Mouse (Mus musculus) neural tube, embryonic 15.5 days (tissue): ENCODE results near the gene Rab31. TPM values are rescaled to one million over a fixed set of nuclear protein-coding genes. Genes with fewer than 3 reads are reported as not detected.

Experiments
- ATAC-seq: fragments of 200-750 bp; cut with Nextera tagmentation; 2 replicates; pipeline ENCODE4 v1.8.0; 2017; ENCODE audit warnings: mild to moderate bottlenecking, moderate TSS enrichment, moderate library complexity; ENCODE audit not compliant: low FRiP score
- H3K27ac ChIP-seq: fragments of 300-500 bp; sonication (generic); replicated peaks from 2 replicates; pipeline ENCODE4 v1.5.1; 2015; ENCODE audit warnings: mild to moderate bottlenecking, inconsistent platforms
- H3K27me3 ChIP-seq: fragments of 300-500 bp; sonication (generic); replicated peaks from 2 replicates; pipeline ENCODE4 v1.6.1; 2015; ENCODE audit warnings: inconsistent platforms
- H3K36me3 ChIP-seq: fragments of 300-500 bp; sonication (generic); 2 replicates; pipeline ENCODE4 v1.6.1; 2015; ENCODE audit warnings: inconsistent platforms
- H3K4me1 ChIP-seq: fragments of 300-500 bp; sonication (generic); 2 replicates; pipeline ENCODE4 v1.6.1; 2015; ENCODE audit warnings: inconsistent platforms
- H3K4me2 ChIP-seq: fragments of 300-500 bp; sonication (generic); 2 replicates; pipeline ENCODE4 v1.6.1; 2015; ENCODE audit warnings: inconsistent platforms, mild to moderate bottlenecking, moderate library complexity
- H3K4me3 ChIP-seq: fragments of 300-500 bp; sonication (generic); replicated peaks from 2 replicates; pipeline ENCODE4 v1.5.1; 2015; ENCODE audit warnings: mild to moderate bottlenecking, inconsistent platforms
- H3K9ac ChIP-seq: fragments of 300-500 bp; sonication (generic); replicated peaks from 2 replicates; pipeline ENCODE4 v1.6.1; 2015; ENCODE audit warnings: mild to moderate bottlenecking, inconsistent platforms
- H3K9me3 ChIP-seq: fragments of 300-500 bp; sonication (generic); replicated peaks from 2 replicates; pipeline ENCODE4 v1.6.1; 2016; ENCODE audit warnings: inconsistent platforms
- WGBS: fragments of 180-500 bp; shearing (Covaris S2); methylation state at CpG from one replicate; pipeline ENCODE4 v1.1.7; 2015; ENCODE audit warnings: mixed read lengths; 5-methylcytosine and 5-hydroxymethylcytosine counted together
- polyA plus RNA-seq: library from polyadenylated mRNA; unstranded; fragments of >200 nt; fragmentation: Nextera tagmentation; extraction: Ambion mirVana; gene quantifications from 2 replicates; pipeline ENCODE4 v1.2.1, GENCODE M21; 2015

Gene Rab31
- polyA plus RNA-seq, 1 experiment from 2014 or later, result 56.8 TPM

DNA sequence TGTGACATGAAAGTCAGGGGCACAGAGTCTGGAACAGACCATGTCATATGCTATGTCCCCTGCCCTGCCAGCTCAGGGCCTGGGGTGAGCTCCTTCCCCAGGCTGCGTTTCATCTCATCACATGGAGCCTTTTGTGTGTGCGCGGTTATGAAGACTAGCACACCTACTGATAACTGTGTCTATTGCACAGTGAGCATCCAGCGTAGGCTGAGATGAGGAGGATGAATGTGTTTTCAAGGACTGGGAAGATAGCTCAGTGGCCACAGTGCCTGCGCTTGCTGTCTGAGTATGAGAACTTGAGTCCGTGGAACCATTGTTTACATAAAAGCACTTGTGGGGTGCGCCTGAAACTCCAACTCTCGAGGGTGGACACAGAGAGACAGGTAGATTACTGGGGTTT lies 96.0 kb downstream of the Rab31 start:
- Histone ChIP-seq H3K27me3 (no peaks in the 10 kb centered on the region), H3K4me1 (no peaks in the 10 kb centered on the region), H3K9me3 (no peaks in the 10 kb centered on the region), H3K4me3 (no peak overlapping the region), H3K27ac (no peak overlapping the region), H3K9ac (no peak overlapping the region), H3K36me3 (no peaks in the 10 kb centered on the region), H3K4me2 (no peak overlapping the region)
- no peak for ATAC-seq
- 93% methylated on average over 8 of the region's 8 CpGs for WGBS

DNA sequence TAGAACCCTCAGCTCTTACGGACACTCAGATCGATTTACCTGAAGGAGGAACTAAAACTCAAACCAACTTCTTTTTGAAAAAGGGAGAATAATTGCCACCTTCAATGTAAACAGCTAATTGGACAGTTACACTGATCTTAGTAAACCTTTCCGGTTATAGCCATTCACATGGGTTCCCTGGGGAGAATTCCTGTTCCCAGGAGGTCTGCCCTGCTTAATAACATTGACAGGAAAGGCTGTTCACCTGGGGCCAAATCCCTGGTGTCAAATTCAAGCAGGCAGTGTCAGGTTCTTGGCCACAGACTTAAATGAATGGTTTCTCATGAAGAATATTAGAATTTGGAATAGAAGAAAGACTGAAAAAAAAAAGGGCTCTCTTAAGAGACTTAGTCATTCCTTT lies 96.6 kb downstream of the Rab31 start:
- Histone ChIP-seq H3K4me2 (no peak overlapping the region), H3K4me3 (no peak overlapping the region), H3K27ac (no peak overlapping the region), H3K4me1 (no peaks in the 10 kb centered on the region), H3K27me3 (no peaks in the 10 kb centered on the region), H3K36me3 (no peaks in the 10 kb centered on the region), H3K9ac (no peak overlapping the region), H3K9me3 (no peaks in the 10 kb centered on the region)
- ATAC-seq, result no peak
- 85% methylated on average over 3 of the region's 3 CpGs for WGBS

DNA sequence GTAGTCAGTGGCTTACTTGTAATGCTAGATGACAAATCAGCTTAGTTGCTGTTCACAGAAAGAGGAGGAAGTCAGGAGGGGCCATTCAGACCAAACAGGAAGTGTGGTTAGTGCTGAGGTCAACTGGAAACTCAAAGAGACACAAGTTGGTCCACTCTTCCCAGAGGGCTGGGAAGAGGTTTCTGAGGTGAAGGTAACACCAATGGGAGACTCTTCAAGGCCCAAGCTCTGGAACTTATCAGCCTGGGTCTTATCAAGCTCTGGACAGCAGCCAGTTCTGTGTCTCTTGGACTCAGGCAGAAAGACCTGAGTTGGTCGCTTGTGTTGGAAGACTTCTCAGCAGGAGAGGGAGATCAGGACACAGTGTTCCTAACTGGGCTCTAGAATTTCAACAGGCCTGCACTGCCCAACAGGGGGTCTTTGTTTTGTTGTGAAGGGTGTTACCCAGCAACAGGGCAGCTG lies 97.8 kb downstream of the Rab31 start:
- 39% methylated on average over 1 of the region's 1 CpGs for WGBS
- Histone ChIP-seq H3K4me3 (no peak overlapping the region), H3K4me1 (no peaks in the 10 kb centered on the region), H3K9me3 (no peaks in the 10 kb centered on the region), H3K36me3 (no peaks in the 10 kb centered on the region), H3K4me2 (no peak overlapping the region), H3K27ac (no peak overlapping the region), H3K27me3 (no peaks in the 10 kb centered on the region), H3K9ac (no peak overlapping the region)
- ATAC-seq, result no peak

DNA sequence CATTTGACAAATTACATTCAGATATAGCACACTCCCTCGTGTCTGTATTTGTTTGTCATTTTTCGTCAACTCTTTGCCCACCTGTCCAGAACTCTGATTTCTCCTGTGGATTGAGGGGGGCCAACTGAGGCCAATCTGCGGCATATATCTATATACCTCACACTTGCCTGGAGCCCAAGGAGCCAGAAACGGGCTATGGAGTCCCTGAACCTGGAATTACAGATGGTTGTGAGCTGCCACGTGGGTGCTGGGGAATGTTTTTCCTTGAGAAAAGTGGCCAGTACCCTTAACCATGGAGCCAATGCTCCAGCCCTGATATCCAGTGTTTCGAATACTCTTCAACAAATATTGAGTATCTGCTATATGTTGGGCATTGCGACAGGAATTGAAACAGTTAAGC lies 99.6 kb downstream of the Rab31 start:
- H3K9ac ChIP-seq, result no peak overlapping the region
- H3K27me3 ChIP-seq, result no peaks in the 10 kb centered on the region
- WGBS, result 90% methylated on average over 7 of the region's 7 CpGs
- no peaks in the 10 kb centered on the region for H3K36me3 ChIP-seq
- ATAC-seq, result no peak
- no peaks in the 10 kb centered on the region for H3K4me1 ChIP-seq
- H3K4me2 ChIP-seq, result no peak overlapping the region
- H3K27ac ChIP-seq, result no peak overlapping the region
- no peak overlapping the region for H3K4me3 ChIP-seq
- no peaks in the 10 kb centered on the region for H3K9me3 ChIP-seq

DNA sequence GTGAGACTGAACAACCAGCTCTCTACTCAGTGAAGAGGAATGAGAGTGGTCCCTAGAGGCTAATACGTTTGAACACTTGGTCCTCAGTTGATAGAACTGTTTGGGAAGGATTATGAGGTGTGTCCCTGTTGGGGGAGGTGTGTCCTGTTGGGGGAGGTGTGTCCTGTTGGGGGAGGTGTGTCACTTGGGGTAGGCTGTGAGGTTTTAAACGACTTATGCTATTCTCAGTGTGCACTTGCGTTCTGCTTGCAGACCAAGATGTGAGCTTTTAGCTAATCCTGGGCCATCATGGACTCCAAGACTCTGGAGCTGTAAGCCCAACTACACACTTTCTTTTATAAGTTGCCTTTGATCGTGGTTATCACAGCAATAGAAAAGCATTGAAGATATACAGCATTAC lies 103.5 kb downstream of the Rab31 start:
- Histone ChIP-seq H3K4me1 (no peaks in the 10 kb centered on the region), H3K4me2 (no peak overlapping the region), H3K27ac (no peak overlapping the region), H3K9ac (no peak overlapping the region), H3K4me3 (no peak overlapping the region), H3K9me3 (no peaks in the 10 kb centered on the region), H3K27me3 (no peaks in the 10 kb centered on the region), H3K36me3 (no peaks in the 10 kb centered on the region)
- WGBS, result 89% methylated on average over 4 of the region's 4 CpGs
- no peak for ATAC-seq

DNA sequence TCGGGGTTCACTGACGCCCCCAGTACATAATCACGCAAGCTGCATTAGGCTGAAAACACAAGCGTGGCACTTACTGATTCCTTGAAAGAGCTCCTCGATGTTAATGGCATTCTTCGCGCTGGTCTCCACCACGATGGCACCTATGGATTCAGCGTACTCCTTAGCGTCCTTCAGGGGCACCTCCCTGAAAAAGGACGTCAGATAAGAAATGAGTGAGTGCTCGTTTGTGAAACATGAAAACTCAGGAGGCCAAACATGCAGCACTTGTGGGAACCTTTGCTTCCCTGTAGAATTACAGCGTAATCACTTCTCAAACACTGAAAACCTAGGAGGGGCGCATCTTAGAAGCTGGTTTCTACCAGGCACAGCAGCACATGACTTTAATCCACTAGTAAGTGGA lies 104.8 kb downstream of the Rab31 start:
- H3K9ac ChIP-seq, result no peak overlapping the region
- no peaks in the 10 kb centered on the region for H3K27me3 ChIP-seq
- H3K9me3 ChIP-seq, result no peaks in the 10 kb centered on the region
- no peak overlapping the region for H3K4me3 ChIP-seq
- no peak overlapping the region for H3K4me2 ChIP-seq
- no peak overlapping the region for H3K27ac ChIP-seq
- ATAC-seq, result no peak
- no peaks in the 10 kb centered on the region for H3K36me3 ChIP-seq
- no peaks in the 10 kb centered on the region for H3K4me1 ChIP-seq
- 88% methylated on average over 14 of the region's 14 CpGs for WGBS

DNA sequence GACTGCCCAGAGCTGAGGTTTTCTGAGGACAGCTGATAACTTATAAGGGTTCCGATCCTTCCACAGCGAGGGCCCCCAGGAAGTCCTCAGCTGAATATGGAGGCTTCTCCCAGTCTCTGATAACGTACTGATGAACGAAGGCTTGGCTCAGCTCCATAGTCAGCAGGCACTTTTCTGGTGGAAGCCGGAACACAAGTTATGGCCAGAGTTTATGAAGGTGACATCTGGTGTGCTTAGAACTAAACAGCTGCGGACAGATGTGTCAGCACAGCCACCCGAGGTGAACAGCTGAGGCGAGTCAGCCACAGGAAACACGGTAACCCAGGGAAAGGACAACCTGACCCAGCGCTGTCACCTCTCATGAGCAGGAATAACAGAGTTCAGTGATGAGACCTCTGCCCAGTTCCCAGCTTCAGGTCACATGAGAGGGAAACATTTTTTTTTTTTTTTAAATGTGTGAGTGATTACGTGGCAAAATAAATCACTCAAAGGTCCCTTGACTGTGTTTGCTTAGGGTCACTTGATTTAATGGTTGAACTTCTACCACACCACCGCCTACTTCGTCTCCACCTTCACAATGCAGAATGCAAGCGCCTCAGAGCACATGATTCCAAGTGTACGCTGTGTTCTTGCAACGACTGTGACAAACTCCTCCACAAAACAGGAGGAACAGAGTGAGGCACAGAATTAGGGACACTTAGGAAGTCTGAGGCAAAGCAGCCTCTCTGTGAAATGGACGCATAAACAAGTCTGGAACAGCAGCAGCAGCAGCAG lies 106.0 kb downstream of the Rab31 start:
- ATAC-seq, result no peak
- H3K9me3 ChIP-seq, result no peaks in the 10 kb centered on the region
- no peaks in the 10 kb centered on the region for H3K4me1 ChIP-seq
- 79% methylated on average over 17 of the region's 17 CpGs for WGBS
- H3K27ac ChIP-seq, result no peak overlapping the region
- H3K9ac ChIP-seq, result no peak overlapping the region
- H3K4me2 ChIP-seq, result no peak overlapping the region
- no peaks in the 10 kb centered on the region for H3K27me3 ChIP-seq
- H3K4me3 ChIP-seq, result no peak overlapping the region
- no peaks in the 10 kb centered on the region for H3K36me3 ChIP-seq

DNA sequence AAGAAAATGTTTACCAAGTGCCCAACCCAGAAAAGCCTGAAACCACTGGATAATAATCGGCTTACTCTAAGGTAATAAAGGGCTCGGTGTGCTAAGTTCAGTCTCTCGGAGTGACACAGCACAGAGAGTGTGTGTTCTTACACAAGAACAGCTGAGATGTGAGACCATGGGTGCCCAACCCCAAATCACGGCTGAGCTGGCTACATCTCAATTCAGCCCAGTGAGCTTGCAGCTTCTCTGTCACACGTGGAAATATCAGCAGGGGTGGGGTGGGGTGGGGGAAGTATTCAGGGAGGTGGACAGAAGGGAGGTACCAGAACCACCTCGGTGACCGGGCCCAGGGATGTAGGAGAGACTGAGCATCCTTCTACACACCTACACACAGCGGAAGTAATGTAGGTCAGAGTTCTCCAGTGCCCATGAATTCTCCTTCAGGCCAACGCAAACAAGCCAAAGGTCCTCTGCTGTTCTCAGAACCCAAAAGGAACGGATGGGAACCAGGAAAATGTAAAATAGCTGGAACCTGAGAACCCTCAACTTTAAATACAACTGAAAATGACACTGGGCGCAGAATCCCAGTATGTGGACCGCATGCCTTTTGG lies 106.7 kb downstream of the Rab31 start:
- WGBS, result 91% methylated on average over 12 of the region's 12 CpGs
- Histone ChIP-seq H3K9me3 (no peaks in the 10 kb centered on the region), H3K9ac (no peak overlapping the region), H3K27me3 (no peaks in the 10 kb centered on the region), H3K36me3 (no peaks in the 10 kb centered on the region), H3K4me1 (no peaks in the 10 kb centered on the region), H3K4me3 (no peak overlapping the region), H3K4me2 (no peak overlapping the region), H3K27ac (no peak overlapping the region)
- ATAC-seq, result no peak; the same call in 1 of the 2 replicates

DNA sequence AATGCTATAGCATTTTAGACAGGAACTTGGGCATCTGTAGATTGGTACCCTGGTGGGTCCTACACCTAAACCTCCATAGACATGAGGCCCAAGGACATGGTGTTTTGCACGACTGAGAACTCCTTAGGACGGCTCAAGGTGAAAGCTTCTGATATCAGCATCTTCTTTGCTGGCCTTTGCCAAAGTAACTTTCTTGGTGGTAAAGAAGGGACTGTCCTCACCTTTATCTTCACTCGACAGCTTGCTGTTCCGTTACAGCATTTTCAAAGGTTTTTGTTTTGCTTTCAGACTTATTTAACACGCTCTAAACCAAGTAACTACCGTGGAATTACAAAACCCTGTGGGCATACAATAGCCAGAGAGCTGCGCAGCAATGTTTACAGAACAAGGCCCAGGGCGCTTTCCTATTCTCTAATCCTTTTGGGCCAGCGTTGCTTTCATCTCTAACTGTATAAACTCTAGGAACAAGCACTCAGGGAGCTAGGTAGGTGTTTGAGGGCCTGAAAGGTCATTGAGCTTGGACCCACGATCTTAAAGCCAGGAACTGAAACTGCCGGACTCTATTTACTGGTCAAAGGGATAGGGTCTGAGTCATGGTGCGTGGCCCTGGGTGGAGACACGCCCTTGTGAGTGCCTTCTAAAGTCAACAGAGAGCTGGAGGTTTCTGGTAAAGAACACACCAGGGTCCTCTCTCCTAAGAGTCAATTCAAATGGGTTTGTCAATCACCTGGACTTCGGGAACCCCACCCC lies 109.0 kb downstream of the Rab31 start:
- 73% methylated on average over 14 of the region's 14 CpGs for WGBS
- Histone ChIP-seq H3K4me2 (no peak overlapping the region), H3K4me1 (no peaks in the 10 kb centered on the region), H3K27me3 (no peaks in the 10 kb centered on the region), H3K9me3 (no peaks in the 10 kb centered on the region), H3K27ac (no peak overlapping the region), H3K36me3 (no peaks in the 10 kb centered on the region), H3K4me3 (no peak overlapping the region), H3K9ac (no peak overlapping the region)
- no peak for ATAC-seq

DNA sequence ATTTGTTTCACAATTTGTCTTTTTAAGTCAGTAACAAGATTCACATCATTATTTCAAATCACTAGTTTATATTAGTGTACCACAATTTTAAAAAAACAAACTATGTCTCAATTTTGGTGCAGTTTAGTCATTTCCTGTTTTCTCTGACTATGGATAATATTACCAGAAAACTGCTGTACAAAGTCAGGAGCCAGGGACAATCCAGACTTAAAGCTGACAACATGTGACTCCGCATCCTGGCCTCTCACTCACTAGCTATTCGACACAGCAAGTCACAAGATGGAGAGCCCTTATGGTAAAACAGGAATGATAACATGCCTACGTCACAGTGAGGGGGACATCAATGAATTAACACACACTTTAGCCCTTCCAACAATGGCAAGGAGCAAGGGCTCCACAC lies 109.9 kb downstream of the Rab31 start:
- Histone ChIP-seq H3K9ac (no peak overlapping the region), H3K27ac (no peak overlapping the region), H3K4me1 (no peaks in the 10 kb centered on the region), H3K27me3 (no peaks in the 10 kb centered on the region), H3K9me3 (no peaks in the 10 kb centered on the region), H3K4me3 (no peak overlapping the region), H3K36me3 (no peaks in the 10 kb centered on the region), H3K4me2 (no peak overlapping the region)
- ATAC-seq, result no peak
- WGBS, result 85% methylated on average over 3 of the region's 3 CpGs

DNA sequence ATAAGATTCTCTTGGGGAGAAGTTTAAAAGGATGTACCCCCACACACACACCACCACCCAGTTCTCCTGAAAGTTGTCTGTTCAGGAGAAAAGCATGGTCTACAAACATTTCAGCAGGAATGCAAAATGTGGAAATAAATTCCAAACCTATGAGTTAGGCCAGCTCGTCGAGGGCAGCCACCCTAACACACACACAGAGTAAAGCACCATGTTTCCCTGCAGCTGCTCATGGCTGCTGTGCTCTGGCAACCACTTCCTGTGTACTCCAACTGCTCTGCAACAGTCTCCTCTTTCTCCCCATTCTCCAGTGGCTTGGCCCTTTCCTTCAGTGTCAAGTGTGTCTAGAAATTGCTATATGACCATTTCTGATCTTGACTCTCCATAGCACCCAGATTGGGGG lies 114.1 kb downstream of the Rab31 start:
- 94% methylated on average over 2 of the region's 2 CpGs for WGBS
- H3K27me3 ChIP-seq, result no peaks in the 10 kb centered on the region
- ATAC-seq, result no peak
- H3K4me1 ChIP-seq, result no peaks in the 10 kb centered on the region
- no peak overlapping the region for H3K27ac ChIP-seq
- no peaks in the 10 kb centered on the region for H3K36me3 ChIP-seq
- no peaks in the 10 kb centered on the region for H3K9me3 ChIP-seq
- no peak overlapping the region for H3K9ac ChIP-seq
- no peak overlapping the region for H3K4me2 ChIP-seq
- no peak overlapping the region for H3K4me3 ChIP-seq

DNA sequence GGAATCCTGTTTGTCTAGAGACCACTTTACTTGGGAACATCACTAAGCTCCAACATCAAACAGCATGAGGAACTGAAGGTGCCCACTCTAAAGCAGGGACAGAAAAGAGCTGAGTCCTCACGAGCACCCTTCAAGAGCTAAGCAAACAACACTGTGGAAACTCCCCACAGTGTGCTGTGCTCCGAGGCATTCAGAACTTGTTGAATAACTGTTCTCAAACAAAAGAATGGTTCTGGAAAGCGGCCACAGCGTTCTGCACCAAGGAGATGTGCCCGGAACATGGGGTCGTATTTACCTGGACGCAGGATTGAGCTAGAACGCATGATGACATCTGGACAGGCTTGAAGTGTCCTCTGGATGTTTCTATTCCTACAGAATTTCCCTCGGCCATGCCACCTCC lies 114.6 kb downstream of the Rab31 start:
- H3K4me1 ChIP-seq, result no peaks in the 10 kb centered on the region
- H3K9me3 ChIP-seq, result no peaks in the 10 kb centered on the region
- H3K4me3 ChIP-seq, result no peak overlapping the region
- 89% methylated on average over 9 of the region's 9 CpGs for WGBS
- 0 out of 2 replicates have a peak, but pooled peaks cover under 1% of the 10 kb centered on the region for H3K36me3 ChIP-seq
- no peak for ATAC-seq
- H3K27me3 ChIP-seq, result no peaks in the 10 kb centered on the region
- H3K27ac ChIP-seq, result no peak overlapping the region
- no peak overlapping the region for H3K4me2 ChIP-seq
- no peak overlapping the region for H3K9ac ChIP-seq
